Mouse (Mus musculus) forebrain, embryonic 11.5 days (tissue): ENCODE data around the gene Zdhhc14. TPM values are rescaled to one million over a fixed set of nuclear protein-coding genes. Genes with fewer than 3 reads are reported as not detected.

Experiments
- ATAC-seq: fragments of 200-750 bp; cut with Nextera tagmentation; replicated peaks from 2 replicates; pipeline ENCODE4 v1.8.0; 2017; ENCODE audit warnings: moderate TSS enrichment; ENCODE audit not compliant: low FRiP score
- DNase-seq: peaks from one replicate; pipeline ENCODE4 v3.0.0-alpha.2; 2017; ENCODE audit warnings: low spot score
- H3K27ac ChIP-seq: fragments of 300-500 bp; sonication (generic); 2 replicates; pipeline ENCODE4 v1.5.1; 2014; ENCODE audit warnings: low read depth, low read length
- H3K27me3 ChIP-seq: fragments of 300-500 bp; sonication (generic); 2 replicates; pipeline ENCODE4 v1.6.1; 2014; ENCODE audit warnings: mild to moderate bottlenecking, low read length, mixed read lengths; ENCODE audit not compliant: control insufficient read depth, insufficient read depth
- H3K36me3 ChIP-seq: fragments of 300-500 bp; sonication (generic); 2 replicates; pipeline ENCODE4 v1.6.1; 2014; ENCODE audit warnings: mild to moderate bottlenecking, low read length, moderate library complexity, mixed read lengths; ENCODE audit not compliant: control insufficient read depth, insufficient read depth
- H3K4me1 ChIP-seq: fragments of 300-500 bp; sonication (generic); replicated peaks from 2 replicates; pipeline ENCODE4 v1.6.1; 2014; ENCODE audit warnings: low read length, mixed read lengths; ENCODE audit not compliant: control insufficient read depth, insufficient read depth
- H3K4me2 ChIP-seq: fragments of 300-500 bp; sonication (generic); 2 replicates; pipeline ENCODE4 v1.6.1; 2014; ENCODE audit warnings: low read depth, mild to moderate bottlenecking, low read length, moderate library complexity, mixed read lengths; ENCODE audit not compliant: severe bottlenecking
- H3K4me3 ChIP-seq: fragments of 300-500 bp; sonication (generic); 2 replicates; pipeline ENCODE4 v1.5.1; 2014; ENCODE audit warnings: low read depth, low read length
- H3K9ac ChIP-seq: fragments of 300-500 bp; sonication (generic); 2 replicates; pipeline ENCODE4 v1.6.1; 2014; ENCODE audit warnings: low read length
- H3K9me3 ChIP-seq: fragments of 300-500 bp; sonication (generic); 2 replicates; pipeline ENCODE4 v1.6.1; 2016; ENCODE audit warnings: low read length, mixed read lengths; ENCODE audit not compliant: control insufficient read depth
- whole genome bisulfite sequencing: fragments of 180-500 bp; shearing (Covaris S2); extraction: QIAGEN DNeasy Blood & Tissue Kit; methylation state at CpG from one replicate; pipeline ENCODE4 v1.1.7; 2014; 5-methylcytosine and 5-hydroxymethylcytosine counted together
- polyA plus RNA-seq: library from polyadenylated mRNA; unstranded; fragments of >200 nt; fragmentation: Nextera tagmentation; extraction: Ambion mirVana; gene quantifications from 2 replicates; pipeline ENCODE4 v1.2.1, GENCODE M21; 2014

Gene Zdhhc14
- polyA plus RNA-seq, 1 experiment from 2014 or later = 2.3 TPM

GRCm38 (mm10) chr17:5801761-5802655 is 309.7 kb downstream of the Zdhhc14 start:
- no peak overlapping the region for H3K4me2 ChIP-seq
- 85% methylated on average over 17 of the region's 17 CpGs for WGBS
- no peaks in the 10 kb centered on the region for H3K27me3 ChIP-seq
- H3K9me3 ChIP-seq = no peaks in the 10 kb centered on the region
- no peak overlapping the region for H3K9ac ChIP-seq
- no peaks in the 10 kb centered on the region for H3K4me1 ChIP-seq
- no peak overlapping the region for H3K27ac ChIP-seq
- ATAC-seq (no peak), DNase-seq (no peak)
- no peaks in the 10 kb centered on the region for H3K36me3 ChIP-seq
- H3K4me3 ChIP-seq = no peak overlapping the region

GRCm38 (mm10) chr17:5802656-5802955 is 310.2 kb downstream of the Zdhhc14 start:
- no peaks in the 10 kb centered on the region for H3K9me3 ChIP-seq
- no peak overlapping the region for H3K27ac ChIP-seq
- H3K9ac ChIP-seq = no peak overlapping the region
- 89% methylated on average over 5 of the region's 5 CpGs for WGBS
- H3K4me2 ChIP-seq = no peak overlapping the region
- no peaks in the 10 kb centered on the region for H3K4me1 ChIP-seq
- H3K27me3 ChIP-seq = no peaks in the 10 kb centered on the region
- DNase-seq (no peak), ATAC-seq (no peak)
- H3K4me3 ChIP-seq = no peak overlapping the region
- H3K36me3 ChIP-seq = no peaks in the 10 kb centered on the region

Other genes starting within 250 kb of the Zdhhc14 start
- gene Ldhal6b, start 73.8 kb upstream of the Zdhhc14 start, polyA plus RNA-seq = not detected in 2 replicates
- gene Tmem242, start 52.3 kb upstream of the Zdhhc14 start, polyA plus RNA-seq = 140 and 141 TPM in 2 replicates